Mouse (Mus musculus) liver, postnatal 0 days (tissue): ENCODE data around the gene Guca1b.

Experiments
- CTCF ChIP-seq: sonication (generic); IDR thresholded peaks from 2 replicates; pipeline ENCODE4 v1.5.1; 2016; ENCODE audit warnings: antibody characterized with exemption, low read depth
- EP300 ChIP-seq: IDR thresholded peaks from 2 replicates; pipeline ENCODE4 v1.6.1; 2016; ENCODE audit warnings: antibody characterized with exemption, low read depth, mild to moderate bottlenecking

DNA sequence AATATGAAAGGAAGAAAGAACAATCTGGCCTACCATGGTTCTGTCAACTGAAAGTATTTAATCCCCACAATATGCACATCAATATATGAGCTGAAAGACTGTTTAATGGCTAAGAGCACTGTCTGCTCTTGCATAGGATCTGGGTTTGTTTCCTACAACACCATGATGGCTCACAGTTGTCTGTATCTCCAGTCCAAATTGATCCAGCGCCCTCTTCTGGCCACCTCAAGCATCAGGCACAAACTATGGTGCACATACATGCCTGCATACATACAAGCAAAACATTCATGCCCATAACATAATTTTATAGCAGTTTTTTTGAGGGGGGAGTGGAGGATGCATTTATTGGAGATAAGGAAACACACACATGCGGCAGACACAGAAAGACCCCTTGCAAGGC, 42.1 kb upstream of the Guca1b start:
- TF ChIP-seq CTCF = 0 out of 2 replicates have a peak, but pooled peaks have one; percentile 7
- TF ChIP-seq EP300 = no peak
